1 mouse cellular context compared by ENCODE assay signal in the genomic region with DNA sequence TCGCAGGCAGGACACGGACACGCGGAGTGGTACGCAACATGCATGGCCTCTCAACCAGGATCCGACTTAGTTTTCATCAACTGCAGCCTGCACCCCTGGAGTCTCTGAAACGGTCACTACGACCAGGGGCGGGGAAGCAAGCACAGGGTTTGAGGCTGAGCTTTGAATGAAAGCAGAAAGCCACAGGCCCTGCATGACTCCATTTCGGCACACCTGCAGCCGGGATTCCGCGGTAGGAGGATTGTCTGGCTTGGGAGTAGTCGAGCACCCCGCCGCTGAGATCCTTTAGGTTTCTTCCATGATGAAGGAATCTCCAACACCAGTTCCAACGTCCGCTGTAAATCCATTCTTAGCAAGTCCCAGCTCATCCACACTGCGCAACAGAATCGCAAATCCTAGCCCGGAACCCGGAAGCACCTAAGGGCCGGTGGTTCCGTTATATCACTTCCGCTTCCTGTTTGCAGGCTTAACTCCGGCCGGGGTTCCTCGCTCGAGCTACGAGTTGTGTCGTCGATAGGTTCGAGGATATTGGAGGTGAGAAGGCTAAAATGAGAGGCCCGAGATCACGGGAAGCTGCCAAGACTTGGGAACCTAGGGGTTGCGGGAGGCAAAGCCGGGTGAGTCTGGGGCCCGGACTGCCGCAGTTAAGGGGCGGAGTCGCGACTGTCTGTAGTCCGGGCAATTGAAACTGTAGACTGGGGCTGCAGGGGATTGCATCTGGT.
TF ChIP-seq lines count a peak whose summit lies in the region.

Gene Fbxl12, minus strand, starts transcription at position 408 of the 722 bp plus-strand sequence.

TF ChIP-seq in CH12.LX, 34 proteins besides CTCF, POLR2A, EP300 and RAD21 (continued from another document):
- TF ChIP-seq TCF12 (IDR thresholded peaks at IDR 0.05; ENCODE audit: low read depth, low read length) (peak; percentile 43), CHD2 (IDR thresholded peaks at IDR 0.05; ENCODE audit: low read length) (no peak)
